In genomic region chr5:136907587-136907986, GRCm38 (mm10) we compare ENCODE assay signal across 10 mouse cellular contexts. TPM values are rescaled to one million over a fixed set of nuclear protein-coding genes. Genes with fewer than 3 reads are reported as not detected.
A peak's percentile ranks its signal among the peaks of the same experiment; 100 is the strongest.
DNase-seq lines count a peak whose midpoint lies in the region; ATAC-seq and TF ChIP-seq lines count a peak whose summit lies in the region.
"Had no signal": no experiment of that assay in that cellular context is flagged by ENCODE, and none has a peak within 500 bp of the region (broad histone marks: within the 10 kb centered on the region; RNA-seq: fewer than 3 reads in every experiment).

No protein-coding gene starts in this region.

- no peak for TF ChIP-seq POLR2A in kidney, adult 2 months (IDR thresholded peaks at IDR 0.05; ENCODE audit: low read depth, low read length)
- no peak for TF ChIP-seq POLR2A in bone marrow macrophage, adult 2 months (IDR thresholded peaks at IDR 0.05; ENCODE audit: borderline replicate concordance, low read depth, low read length)

- no peak for TF ChIP-seq CTCF in kidney, adult 2 months (conservative IDR thresholded peaks at IDR 0.05; ENCODE audit: insufficient read depth, insufficient read length, low read depth, low read length)
- no peak for TF ChIP-seq CTCF in bone marrow macrophage, adult 2 months (IDR thresholded peaks at IDR 0.05; ENCODE audit: low read depth, low read length)

- H3K4me2 ChIP-seq in hindbrain, embryonic 12.5 days (replicated peaks): peak overlapping the region; percentile 63
- H3K4me2 ChIP-seq in midbrain, embryonic 12.5 days (replicated peaks): peak overlapping the region; percentile 66

- H3K9me3 ChIP-seq in hindbrain, embryonic 12.5 days (replicated peaks): no peaks in the 10 kb centered on the region; the same call in 1 of the 2 replicates
- H3K9me3 ChIP-seq in midbrain, embryonic 12.5 days: no peaks in the 10 kb centered on the region

- H3K36me3 ChIP-seq in kidney, adult 2 months (ENCODE audit: control insufficient read depth, insufficient read depth, low read length): no peaks in the 10 kb centered on the region
- H3K36me3 ChIP-seq in hindbrain, embryonic 12.5 days: peaks cover 16% of the 10 kb centered on the region
- H3K36me3 ChIP-seq in midbrain, embryonic 12.5 days: peaks cover 22% of the 10 kb centered on the region

- peak overlapping the region; percentile 29; the same call in 1 of the 2 replicates for H3K4me3 ChIP-seq in kidney, adult 2 months (ENCODE audit: insufficient read depth, low read depth, low read length)
- peak overlapping the region; percentile 83 for H3K4me3 ChIP-seq in bone marrow macrophage, adult 2 months (ENCODE audit: insufficient read depth, low read length)
- peak overlapping the region; percentile 67 for H3K4me3 ChIP-seq in hindbrain, embryonic 12.5 days
- peak overlapping the region; percentile 73 for H3K4me3 ChIP-seq in midbrain, embryonic 12.5 days

- ATAC-seq in hindbrain, embryonic 12.5 days (ENCODE audit: low FRiP score): peak; percentile 59
- ATAC-seq in midbrain, embryonic 12.5 days (ENCODE audit: low FRiP score, low read depth): peak; percentile 57
- no peak for ATAC-seq in megakaryocyte progenitor cell, adult 5-6 weeks (replicated peaks; ENCODE audit: poor library complexity)

- DNase-seq in kidney, adult 2 months: no peak
- no peak for DNase-seq in kidney, postnatal 36 days
- no peak for DNase-seq in thymus, postnatal 36 days
- no peak for DNase-seq in frontal cortex, postnatal 25 days (ENCODE audit: low spot score in 2 of 2)

- H3K27me3 ChIP-seq in kidney, adult 2 months (replicated peaks; ENCODE audit: control insufficient read depth, insufficient read depth, low read length): no peaks in the 10 kb centered on the region
- no peaks in the 10 kb centered on the region for H3K27me3 ChIP-seq in hindbrain, embryonic 12.5 days
- H3K27me3 ChIP-seq in midbrain, embryonic 12.5 days: no peaks in the 10 kb centered on the region
- H3K27me3 ChIP-seq: Patski had no signal

- H3K27ac ChIP-seq in kidney, adult 2 months (ENCODE audit: insufficient read depth, low read depth, low read length): no peak overlapping the region
- H3K27ac ChIP-seq in bone marrow macrophage, adult 2 months (ENCODE audit: insufficient read depth, low read depth, low read length): no peak overlapping the region
- H3K27ac ChIP-seq in hindbrain, embryonic 12.5 days: no peak overlapping the region
- no peak overlapping the region for H3K27ac ChIP-seq in midbrain, embryonic 12.5 days (replicated peaks)

- peak overlapping the region; percentile 72 for H3K9ac ChIP-seq in hindbrain, embryonic 12.5 days
- peak overlapping the region; percentile 74 for H3K9ac ChIP-seq in midbrain, embryonic 12.5 days (replicated peaks)

- H3K4me1 ChIP-seq in kidney, adult 2 months (ENCODE audit: control insufficient read depth, insufficient read depth, low read length): peaks cover 8% of the 10 kb centered on the region; the same call in 1 of the 2 replicates
- H3K4me1 ChIP-seq in bone marrow macrophage, adult 2 months (ENCODE audit: control insufficient read depth, insufficient read depth, low read length): peaks cover 6% of the 10 kb centered on the region; the same call in 1 of the 2 replicates
- H3K4me1 ChIP-seq in hindbrain, embryonic 12.5 days: peaks cover 11% of the 10 kb centered on the region
- H3K4me1 ChIP-seq in midbrain, embryonic 12.5 days: peaks cover 15% of the 10 kb centered on the region

- WGBS in kidney, adult 2 months: 40% methylated on average over 9 of the region's 9 CpGs
- WGBS in hindbrain, embryonic 12.5 days: 43% methylated on average over 9 of the region's 9 CpGs
- 46% methylated on average over 9 of the region's 9 CpGs for WGBS in midbrain, embryonic 12.5 days

RNA-seq across cellular contexts. Expression of gene Ift22, which starts 0.4 kb away (rescaled TPM):
- 23.3 and 26.5 TPM in 2 replicates for polyA plus RNA-seq in kidney, adult 2 months (2012; rRNA removed)
- polyA plus RNA-seq in bone marrow macrophage, adult 2 months (2012; ENCODE audit: insufficient read depth, insufficient read length, missing spikeins): 37.3 and 44.9 TPM in 2 replicates
- polyA plus RNA-seq in hindbrain, embryonic 12.5 days (2016; fragmentation: Nextera tagmentation; extraction: Ambion mirVana): 94.9 and 106 TPM in 2 replicates
- polyA plus RNA-seq in midbrain, embryonic 12.5 days (2016; fragmentation: Nextera tagmentation; extraction: Ambion mirVana): 112 and 113 TPM in 2 replicates
- 24.7 and 43.5 TPM in 2 replicates for total RNA-seq in megakaryocyte progenitor cell, adult 5-6 weeks (2015)
- total RNA-seq in megakaryocyte progenitor cell, adult 5-6 weeks (2017): 6.6 and 9.8 TPM in 2 replicates

RNA-seq across cellular contexts. Expression of gene Col26a1, which starts 24.6 kb away (rescaled TPM):
- 5.6 and 8.5 TPM in 2 replicates for polyA plus RNA-seq in kidney, adult 2 months (2012; rRNA removed)
- not detected in 2 replicates for polyA plus RNA-seq in bone marrow macrophage, adult 2 months (2012; ENCODE audit: insufficient read depth, insufficient read length, missing spikeins)
- 115 and 124 TPM in 2 replicates for polyA plus RNA-seq in hindbrain, embryonic 12.5 days (2016; fragmentation: Nextera tagmentation; extraction: Ambion mirVana)
- 48.0 and 70.8 TPM in 2 replicates for polyA plus RNA-seq in midbrain, embryonic 12.5 days (2016; fragmentation: Nextera tagmentation; extraction: Ambion mirVana)
- not detected in 2 replicates for total RNA-seq in megakaryocyte progenitor cell, adult 5-6 weeks (2015)
- not detected in 2 replicates for total RNA-seq in megakaryocyte progenitor cell, adult 5-6 weeks (2017)
- total RNA-seq: megakaryocyte-erythroid progenitor cell, adult 5-6 weeks had no signal

RNA-seq across cellular contexts. Expression of gene Fis1, which starts 45.5 kb away (rescaled TPM):
- polyA plus RNA-seq in kidney, adult 2 months (2012; rRNA removed): 276 and 313 TPM in 2 replicates
- polyA plus RNA-seq in bone marrow macrophage, adult 2 months (2012; ENCODE audit: insufficient read depth, insufficient read length, missing spikeins): 146 and 149 TPM in 2 replicates
- polyA plus RNA-seq in hindbrain, embryonic 12.5 days (2016; fragmentation: Nextera tagmentation; extraction: Ambion mirVana): 294 and 324 TPM in 2 replicates
- polyA plus RNA-seq in midbrain, embryonic 12.5 days (2016; fragmentation: Nextera tagmentation; extraction: Ambion mirVana): 314 and 323 TPM in 2 replicates
- 227 and 237 TPM in 2 replicates for total RNA-seq in megakaryocyte progenitor cell, adult 5-6 weeks (2015)
- total RNA-seq in megakaryocyte progenitor cell, adult 5-6 weeks (2017): 110 and 121 TPM in 2 replicates

RNA-seq across cellular contexts. Expression of gene Cldn15, which starts 58.8 kb away (rescaled TPM):
- 28.2 and 33.1 TPM in 2 replicates for polyA plus RNA-seq in kidney, adult 2 months (2012; rRNA removed)
- not detected in 2 replicates for polyA plus RNA-seq in bone marrow macrophage, adult 2 months (2012; ENCODE audit: insufficient read depth, insufficient read length, missing spikeins)
- polyA plus RNA-seq in hindbrain, embryonic 12.5 days (2016; fragmentation: Nextera tagmentation; extraction: Ambion mirVana): 0.25 and 0.28 TPM in 2 replicates
- polyA plus RNA-seq in midbrain, embryonic 12.5 days (2016; fragmentation: Nextera tagmentation; extraction: Ambion mirVana): 0.19 TPM in 1 of 2 replicates, not detected in the other
- total RNA-seq in megakaryocyte progenitor cell, adult 5-6 weeks (2015): 61.8 and 69.7 TPM in 2 replicates
- total RNA-seq in megakaryocyte progenitor cell, adult 5-6 weeks (2017): 48.5 and 50.4 TPM in 2 replicates

Comparison
In these comparisons a context has a peak if more than half of its experiments do, and no peak if none do; other contexts are left out.
1. H3K4me3 ChIP-seq: peak in every context shown above with its lines; median percentile 83 in bone marrow macrophage, adult 2 months; 73 in midbrain, embryonic 12.5 days; 67 in hindbrain, embryonic 12.5 days; 29 in kidney, adult 2 months.